Mouse (Mus musculus) urinary bladder, adult 2 months (tissue): ENCODE data around the gene Hlx. TPM values are rescaled to one million over a fixed set of nuclear protein-coding genes. Genes with fewer than 3 reads are reported as not detected.

Source experiments
- DNase-seq: peaks from one replicate; pipeline ENCODE4 v3.0.0; 2022; ENCODE audit warnings: low spot score
- polyA plus RNA-seq: library from polyadenylated mRNA; depleted of rRNA; stranded (reverse); fragments of >200 nt; gene quantifications from 2 replicates; pipeline ENCODE4 v1.2.3, GENCODE M21; 2012

The Hlx gene
- polyA plus RNA-seq, 1 experiment: 3.6 TPM

DNA sequence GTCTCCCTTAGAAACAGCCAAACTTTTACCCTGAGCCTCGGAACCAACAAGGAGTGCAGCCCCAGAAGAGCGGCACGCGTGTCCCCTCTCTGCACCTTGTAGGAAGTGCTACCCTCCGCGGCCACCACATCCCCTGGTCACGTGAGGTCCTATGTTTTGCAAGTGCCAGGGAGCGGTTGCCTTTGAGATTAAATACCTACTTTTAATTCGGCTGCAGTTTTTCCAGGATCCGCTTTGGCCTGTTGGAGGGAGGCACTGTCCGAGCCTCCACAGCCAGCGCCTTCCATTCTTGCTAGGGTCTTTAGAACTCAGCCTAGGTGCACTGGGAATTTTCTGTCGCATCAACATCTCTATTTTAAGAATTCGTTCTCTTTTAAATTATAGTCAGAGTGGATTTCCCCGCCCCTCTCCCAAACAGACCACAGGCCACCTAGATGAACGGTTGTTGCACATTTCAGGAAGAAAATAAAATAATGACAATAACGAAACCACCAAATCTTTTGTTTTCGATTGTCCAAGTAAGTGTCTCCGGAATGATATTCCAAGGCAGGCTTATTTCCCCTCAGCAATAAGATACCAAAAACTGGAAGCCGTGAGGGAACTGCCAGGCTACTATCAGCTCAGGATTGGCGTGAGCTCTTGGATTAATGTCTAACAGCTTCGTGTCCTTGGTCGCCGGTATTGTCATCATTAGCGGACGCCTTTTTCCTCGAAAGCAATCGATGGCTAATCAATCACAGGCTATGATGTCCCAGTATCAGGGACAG lies 1.1 kb upstream of the Hlx start:
- DNase-seq: no peak

DNA sequence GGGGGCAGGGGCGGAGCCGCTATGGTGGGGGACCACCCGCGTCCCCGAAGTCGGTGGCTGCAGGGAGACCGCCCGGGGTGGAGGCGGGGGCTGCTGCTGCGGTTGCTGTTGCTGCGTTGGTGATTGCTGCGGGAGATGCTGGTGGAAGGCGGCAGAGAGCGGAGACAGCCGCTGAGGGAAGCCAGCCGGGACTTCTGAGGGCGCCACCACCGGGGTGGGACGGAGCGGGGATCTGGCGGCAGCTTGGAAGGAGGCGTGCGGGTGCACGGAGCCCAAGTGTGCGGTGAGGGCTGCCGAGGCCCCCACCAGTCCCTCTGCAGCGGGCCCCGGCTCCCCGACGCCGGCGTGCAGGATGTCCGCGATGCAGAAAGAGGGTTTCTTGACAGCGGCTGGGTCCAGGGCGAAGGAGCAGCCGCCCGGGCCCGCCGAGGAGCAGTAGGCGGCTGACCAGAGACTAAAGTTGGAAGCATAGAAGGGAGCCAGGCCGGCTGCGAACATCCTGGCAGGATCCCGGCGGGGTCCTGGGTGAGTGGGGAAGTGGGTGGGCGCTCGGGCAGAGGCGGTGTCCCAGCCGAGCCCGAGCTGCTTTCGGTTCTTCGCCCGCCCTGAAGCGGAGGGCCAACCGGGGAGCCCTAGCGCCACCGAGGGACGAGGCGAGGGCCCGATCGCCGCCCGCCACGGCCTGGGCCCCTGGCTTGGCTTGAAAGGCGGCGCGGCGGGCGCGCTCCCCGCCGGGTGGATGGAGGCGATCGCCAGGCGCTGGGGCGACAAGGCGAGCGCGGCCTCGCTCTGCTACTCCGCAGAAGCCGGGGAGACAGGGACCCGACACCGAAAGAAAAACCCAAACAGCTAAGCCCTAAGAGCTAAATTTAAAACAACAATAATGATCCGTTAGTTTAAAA lies 524 bp downstream of the Hlx start:
- DNase-seq: peak; percentile 56

DNA sequence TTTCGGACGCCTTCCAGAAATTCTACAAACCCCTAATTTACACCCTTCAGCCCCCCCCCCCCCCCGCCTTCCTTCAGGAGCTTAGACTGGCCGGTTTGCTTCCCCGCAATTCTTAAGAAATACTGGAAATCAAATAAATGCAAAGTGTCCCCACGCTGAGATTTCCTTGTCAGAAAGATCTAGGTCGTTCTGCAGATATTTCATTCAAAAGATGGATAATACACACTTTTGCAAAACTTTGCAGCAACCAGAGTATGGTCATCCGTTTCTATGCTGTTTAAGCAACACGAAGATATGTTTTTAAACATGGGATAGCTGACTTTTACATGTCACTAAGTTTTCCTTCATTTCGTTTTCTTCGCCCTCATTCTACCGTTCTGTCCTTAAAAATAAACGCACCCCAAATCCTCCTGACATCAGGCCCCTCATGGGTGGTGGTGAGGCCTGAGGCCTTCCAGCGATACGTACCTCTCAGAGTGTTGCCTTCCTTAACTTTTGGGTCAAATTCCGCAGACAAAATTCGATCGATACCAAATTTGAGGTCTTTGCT lies 1.3 kb downstream of the Hlx start:
- no peak for DNase-seq

DNA sequence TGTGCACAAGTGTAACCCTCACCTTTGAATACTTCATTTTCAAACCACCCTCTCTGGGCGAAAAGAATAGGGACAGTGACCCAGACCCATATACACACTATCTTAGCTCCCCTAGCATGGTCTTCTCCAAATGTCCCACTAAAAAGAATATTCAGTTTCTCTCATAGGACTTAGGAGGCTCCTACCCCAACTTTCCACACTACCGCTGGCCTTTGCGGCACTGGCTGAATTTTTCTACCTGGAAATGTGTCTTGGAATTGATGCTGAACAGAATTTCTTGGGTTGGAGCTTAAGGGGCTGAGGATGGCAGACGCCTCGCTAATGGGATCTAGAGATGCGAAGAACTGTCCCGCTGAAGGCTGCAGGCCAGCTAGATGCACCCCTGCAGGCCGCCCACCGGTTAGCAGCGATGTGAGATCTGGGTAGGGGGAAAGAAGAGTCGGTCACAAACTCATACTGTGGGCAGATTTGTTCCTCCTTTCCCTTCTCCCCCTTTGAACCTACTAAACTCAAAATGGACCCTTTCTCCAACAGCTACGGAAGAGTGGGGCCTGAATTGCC lies 1.9 kb downstream of the Hlx start:
- no peak for DNase-seq

DNA sequence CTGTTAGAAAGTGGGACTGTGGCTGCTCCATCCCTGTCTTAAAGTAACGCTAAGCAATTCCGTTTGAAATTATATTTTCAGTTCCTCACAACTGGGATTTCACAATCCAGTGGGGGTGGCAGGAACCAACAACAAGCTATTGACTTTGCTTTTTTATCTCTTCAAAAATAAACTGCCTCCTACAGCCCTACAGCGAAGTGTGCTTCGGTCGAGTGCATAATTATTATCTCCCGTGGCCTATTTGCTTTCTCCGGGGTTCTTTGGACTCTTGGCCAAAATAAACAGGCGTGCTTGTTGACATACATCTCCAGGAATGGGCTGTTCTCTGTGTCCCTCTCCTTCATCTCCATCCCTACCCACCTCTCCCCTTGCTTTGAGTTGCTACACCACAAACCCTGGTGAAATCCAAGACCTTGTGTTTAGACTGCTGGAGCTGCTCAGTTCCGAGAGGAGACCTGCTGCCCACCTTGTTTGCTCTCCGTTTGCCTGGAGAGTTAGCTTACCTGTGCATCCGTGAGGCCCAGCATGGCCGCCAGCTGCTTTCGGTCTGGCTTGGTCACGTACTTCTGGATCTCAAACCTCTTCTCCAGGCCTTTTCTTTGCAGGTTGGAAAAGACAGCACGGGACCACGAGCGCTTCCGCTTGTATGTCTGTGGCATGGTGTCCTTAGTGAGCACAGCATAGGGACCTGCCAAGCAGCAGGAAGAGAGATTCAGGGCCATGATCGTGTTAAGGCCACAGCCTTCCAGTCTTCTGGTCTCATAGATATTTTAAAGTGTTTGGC lies 2.9 kb downstream of the Hlx start:
- no peak for DNase-seq

DNA sequence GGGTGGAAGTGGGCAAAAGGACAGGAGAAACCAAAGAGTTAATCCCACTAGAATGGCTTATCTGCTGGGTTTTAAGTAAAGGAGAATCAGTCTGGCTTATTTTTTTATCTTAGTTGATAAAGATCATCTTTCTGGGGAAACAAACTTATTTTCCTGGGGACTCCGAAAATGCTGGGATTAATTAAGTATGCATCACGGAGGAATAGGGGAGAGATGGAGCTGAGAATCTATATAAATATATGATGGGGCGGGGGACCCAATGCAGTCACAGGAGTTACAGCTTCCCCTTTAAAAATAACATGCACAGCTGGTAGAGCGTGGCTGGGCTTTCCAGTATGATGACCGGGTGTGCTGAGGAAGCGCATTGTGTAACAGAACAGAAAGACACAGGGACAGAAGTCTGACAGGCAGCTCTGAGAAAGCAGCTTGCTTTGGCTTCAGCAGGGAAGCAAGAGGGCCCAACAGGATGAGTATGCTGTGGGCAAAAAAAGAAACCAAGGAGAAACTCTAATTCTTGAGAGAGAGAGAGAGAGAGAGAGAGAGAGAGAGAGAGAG lies 3.8 kb downstream of the Hlx start:
- no peak for DNase-seq

DNA sequence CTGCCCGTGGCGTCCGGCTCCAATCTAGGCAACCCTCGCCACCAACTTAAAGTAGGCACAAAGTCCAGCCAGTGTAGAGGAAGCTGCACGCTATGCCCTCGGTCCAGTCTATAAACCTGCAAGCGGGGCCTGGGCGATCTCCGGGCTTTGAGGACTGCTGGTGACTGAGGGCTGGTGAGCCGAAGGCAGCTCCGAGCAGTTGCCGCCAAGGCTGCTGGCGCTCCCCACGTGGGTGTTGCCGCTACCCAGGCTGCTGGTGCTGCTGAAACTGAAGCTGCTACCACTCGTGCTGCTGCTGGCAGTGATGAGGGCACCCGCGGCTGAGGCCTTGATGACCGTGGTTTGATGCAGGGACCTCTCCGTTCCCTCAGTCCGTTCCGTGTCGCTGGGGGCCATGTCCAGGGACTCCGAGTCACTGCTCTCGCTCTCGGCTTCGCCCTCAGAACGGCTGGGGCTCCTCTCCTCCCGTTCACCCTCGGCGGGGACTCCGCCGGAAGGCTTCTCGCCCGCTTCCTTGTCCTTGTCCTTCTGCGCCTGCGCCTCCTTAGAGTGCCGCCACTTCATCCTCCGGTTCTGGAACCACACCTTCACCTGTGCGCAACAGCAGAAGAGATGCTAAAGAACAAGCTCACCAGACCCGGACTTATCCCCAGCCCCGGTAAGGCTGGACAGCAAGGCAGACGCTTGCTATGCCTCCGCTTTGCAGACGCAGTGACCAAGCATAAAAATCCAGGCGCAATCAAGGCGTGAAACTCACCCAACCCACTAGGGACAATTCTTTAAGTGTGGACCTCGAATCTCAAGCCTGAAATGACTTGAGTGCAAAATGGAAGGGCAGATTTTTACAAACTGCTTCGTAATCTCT lies 4.8 kb downstream of the Hlx start:
- no peak for DNase-seq

DNA sequence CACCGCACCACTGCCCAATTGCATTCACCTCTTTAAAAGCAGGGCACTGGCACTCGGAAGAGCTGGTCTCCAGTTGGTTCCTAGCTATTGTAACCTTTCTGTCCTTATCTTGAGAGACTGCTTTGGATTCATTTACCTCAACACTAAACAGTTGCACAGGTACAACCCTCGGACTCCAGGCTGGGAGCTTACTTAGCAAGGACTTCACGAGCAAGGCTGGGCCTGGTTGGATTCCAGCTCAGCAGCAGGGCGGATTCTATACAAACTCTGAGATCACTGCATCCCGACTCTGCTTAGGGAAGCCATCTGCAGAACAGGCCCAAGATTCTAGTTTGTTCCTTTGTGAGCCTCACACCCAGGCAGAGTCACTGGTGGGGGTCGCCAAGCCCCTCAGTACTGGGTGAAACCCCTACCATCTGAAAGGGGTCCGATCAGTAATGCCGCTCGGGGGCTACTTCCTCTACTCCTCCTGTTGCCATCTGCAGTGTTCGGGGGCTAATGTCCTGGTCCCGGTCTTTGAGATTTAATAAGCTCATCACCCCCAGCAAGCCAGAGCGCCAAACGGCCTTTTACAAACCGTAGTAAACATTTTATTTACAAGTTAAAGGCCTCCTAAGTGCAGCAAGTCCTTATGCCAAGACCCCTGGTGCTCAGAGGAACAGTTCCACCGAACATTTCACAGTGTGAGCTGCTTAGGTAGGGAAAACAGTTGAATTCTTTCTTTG lies 5.7 kb downstream of the Hlx start:
- DNase-seq: no peak

DNA sequence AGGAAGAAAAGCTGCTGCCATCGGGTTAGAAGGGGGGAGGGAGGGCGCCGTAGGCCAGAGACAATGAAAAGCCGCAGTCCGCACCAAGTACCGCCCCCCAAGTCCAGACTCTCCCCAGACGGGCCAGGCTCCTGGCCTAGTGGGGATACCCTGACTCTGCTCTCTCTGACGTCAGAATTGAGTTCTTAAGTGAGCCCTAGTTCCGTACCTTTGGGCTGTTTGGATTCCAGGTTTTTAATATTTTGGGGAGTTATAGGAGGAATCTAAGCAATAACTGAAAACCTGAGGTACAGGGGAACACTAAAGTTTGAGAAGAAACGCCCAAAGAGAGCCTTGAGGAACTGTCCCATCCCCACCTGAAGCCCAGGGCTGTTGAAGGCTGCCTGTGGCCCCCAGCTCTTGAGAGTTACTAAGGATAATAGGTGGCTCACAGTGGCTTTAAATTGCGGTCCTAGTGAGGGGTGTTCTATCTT lies 7.1 kb downstream of the Hlx start:
- no peak for DNase-seq

DNA sequence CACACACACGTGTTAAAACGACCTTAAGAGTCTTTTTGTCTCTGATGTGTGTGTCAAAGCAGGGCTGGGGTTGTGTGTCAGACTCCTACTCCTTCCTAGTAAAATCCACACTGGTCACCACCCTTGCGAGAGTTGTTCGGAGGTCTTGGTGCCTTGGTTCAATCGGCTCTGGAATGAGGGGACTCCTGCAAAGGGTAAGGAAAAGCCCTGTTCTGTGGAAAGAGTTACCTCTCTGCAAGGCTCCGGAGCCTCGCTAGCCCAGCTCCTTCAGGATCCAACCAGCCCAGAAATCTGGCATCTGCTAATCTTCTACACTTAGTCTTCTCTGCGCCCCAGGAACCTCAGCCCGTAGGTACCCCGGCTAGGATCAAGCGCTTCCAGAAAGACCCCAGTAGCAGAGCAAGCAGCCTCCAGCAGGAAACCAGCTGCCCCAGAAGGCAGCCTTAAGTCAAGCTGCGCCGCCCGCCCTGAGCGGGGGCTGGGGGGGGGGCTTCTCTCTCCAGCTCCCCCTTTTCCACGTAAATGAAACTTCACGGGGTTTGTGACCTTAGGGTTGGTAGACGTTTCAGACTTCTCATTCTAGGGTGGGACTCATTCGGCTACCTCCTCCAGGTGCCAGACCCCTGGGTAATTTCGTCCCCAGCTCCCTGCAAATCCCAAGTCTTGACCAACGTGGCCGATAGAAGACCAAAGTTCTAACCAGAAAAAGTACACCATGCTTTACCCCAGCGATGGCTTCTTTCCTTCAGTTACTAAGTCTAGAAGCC lies 7.7 kb downstream of the Hlx start:
- no peak for DNase-seq

DNA sequence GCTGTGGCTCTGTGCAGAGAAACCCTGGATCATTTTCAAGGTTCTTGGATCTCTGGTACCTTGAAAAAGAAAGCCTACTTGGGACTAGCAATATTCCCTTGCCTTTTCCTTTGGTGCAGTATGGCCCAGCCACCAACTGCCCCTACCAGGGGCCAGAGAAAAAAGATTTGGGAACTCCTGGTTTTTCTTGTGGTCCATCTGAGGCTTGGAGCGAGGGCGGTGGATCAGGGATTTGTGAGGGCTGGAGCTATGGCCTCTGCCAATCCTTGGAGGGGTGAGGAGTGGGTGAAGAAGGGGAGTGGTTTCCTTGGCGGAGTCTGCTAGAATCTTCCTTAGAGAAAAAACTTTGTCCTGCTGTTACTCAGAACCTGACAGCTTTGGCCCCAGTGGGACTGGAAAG lies 8.5 kb downstream of the Hlx start:
- DNase-seq: no peak

DNA sequence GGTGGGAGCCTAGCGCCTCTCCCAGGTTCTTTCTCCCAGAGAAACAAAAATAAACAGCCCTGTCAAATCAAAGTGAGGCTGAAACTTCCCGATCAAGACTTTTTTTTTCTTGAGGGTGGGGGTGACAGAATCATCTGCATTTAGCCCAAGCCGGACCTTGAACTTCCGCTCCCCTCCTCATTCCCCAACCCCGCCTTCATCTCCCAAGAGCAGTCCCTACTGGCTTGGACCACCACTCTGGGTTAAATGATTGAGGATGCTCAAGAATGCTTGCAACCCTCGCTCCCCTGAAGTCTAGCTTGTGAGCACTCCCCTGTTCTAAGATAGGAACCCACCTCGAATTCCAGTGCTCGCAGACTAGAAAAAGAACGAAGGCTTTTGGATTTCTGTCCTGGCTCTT lies 11.3 kb downstream of the Hlx start:
- DNase-seq: no peak

DNA sequence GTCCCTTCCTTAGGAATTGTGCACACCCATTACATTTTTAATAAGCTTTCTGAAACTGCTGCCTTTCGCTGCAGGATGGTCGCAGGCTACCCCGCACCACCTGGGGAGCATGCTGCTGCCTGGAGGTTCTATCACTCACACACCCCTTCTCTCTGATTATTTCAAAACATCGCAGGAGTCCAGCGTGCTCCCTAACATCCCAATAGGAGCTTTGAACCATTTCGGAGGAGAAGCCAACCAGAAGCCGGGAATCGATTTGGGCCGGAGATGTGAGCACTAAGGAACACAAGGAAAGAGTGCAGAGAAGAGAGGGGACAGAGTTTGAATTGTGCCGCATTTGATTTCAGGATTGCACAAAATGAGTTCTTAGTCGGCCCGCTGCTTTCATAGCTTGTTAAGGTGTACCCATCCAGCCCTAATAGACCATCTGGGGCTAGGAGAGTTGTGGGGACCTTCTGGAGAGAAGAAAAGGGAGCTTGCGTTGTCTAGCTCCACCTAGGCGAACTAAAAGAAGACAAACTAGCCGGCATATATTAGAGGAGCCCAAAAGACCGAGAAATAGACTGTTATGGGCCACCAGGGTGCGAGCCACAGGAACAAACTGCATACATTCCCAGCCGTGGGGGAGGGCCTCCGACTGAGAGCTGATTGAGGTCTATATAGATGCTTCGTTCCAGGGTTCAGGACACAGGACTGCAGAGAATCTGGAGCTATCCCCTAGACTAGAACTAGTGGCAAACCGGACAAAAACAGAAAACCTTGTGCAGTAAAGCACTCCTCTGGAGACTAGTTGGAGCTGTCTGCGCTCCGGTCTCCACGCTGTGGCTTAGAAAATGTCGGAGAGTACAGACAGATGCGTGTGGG lies 12.0 kb downstream of the Hlx start:
- no peak for DNase-seq

DNA sequence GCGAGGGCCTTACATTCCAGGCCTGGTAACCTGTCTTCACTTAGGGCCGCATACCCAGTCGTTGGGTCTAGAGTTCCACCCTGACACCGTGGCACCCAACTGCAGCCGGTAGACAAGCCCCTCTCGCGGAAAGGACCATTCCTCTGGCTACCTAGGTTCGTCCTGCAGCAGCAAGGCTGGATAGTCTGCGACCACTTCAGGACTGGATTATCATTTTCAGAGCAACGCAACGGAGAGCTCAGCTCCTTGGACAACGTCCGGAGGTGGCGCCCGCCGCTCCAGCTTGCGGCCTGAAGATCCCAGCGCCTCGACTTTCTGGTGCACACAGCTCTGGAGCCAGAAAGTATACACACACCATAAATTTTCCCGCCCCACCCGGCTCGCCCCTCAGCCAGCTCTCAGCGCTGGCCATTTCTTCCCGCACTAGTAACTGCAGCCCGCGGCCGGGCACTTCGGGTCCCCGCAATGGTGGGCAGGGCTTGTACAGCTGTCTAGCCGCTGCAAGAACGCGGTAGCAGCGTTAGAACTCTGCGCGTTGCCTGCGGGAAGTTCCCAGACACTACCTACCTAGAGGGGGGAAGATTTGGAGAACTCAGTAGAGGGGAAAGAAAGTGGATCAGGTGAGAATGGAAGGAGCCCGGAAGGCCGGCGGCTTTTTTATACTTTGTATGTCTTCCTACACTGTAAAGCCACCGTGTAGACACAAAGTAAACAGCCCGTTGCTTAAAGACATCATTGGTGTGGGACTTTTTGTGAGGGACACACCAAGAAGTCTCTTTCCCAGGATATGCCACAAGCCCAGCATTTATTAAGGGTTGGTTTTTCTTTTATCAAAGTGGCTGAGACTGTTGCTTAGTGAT lies 13.9 kb downstream of the Hlx start:
- no peak for DNase-seq

DNA sequence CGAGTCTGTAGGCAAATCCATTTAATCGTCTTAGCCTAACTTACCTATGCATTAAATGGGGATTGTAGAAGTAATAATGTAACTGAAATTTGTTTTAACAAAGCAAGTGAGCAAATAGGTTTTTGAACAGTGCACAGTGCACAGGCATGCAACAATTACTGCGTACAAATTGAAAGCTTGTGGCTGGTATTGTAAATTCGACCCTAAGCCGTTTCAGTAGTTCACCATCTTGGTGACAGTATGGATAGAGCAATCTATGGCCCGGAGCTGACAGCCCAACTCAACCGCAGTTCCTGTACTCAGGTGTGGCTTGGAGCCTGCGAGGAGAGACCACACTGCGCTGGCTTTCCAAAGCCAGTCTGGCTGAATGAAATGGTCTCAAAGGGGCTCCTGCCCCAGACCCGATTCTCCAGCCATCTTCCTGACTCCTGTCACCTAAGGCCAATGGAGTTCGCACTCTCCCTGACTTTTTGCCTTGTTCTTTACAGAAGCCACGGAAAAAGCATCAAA lies 14.7 kb downstream of the Hlx start:
- no peak for DNase-seq

DNA sequence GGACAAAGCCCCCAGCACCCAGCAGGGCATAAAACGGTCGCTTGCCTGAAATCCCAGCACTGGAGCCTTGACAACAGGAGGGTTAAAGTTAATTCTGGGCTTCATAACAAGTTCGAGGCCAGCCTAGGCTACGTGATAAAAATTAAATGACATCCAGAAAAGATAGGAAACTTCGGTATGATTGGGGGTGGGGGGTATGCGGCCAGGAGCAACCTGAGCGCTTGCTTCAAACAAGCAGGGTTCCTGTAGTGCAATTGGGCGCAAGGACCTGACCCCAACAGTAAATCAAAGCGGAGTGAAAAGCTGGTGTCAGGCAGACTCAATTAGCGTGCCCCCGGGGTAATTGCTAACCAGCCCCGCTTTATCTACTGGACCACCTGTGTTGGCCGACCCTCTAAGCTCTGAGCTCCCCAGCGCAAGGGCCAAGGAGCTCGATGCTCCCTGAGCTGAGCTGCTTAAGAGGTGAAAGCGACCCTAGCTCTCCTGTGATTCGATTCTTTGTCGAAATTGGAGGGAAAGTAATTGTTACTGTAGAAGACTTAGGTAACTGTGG lies 15.3 kb downstream of the Hlx start:
- no peak for DNase-seq
